Mouse (Mus musculus) small intestine, adult 2 months (tissue): ENCODE results near the gene Adcy2. TPM values are rescaled to one million over a fixed set of nuclear protein-coding genes. Genes with fewer than 3 reads are reported as not detected.
A peak's percentile ranks its signal among the peaks of the same experiment; 100 is the strongest.

Source experiments
- H3K27ac ChIP-seq: fragments of 200-500 bp; 2 replicates; pipeline ENCODE4 v1.5.1; 2012; ENCODE audit warnings: low read depth, low read length, control low read depth, inconsistent platforms; ENCODE audit not compliant: insufficient read depth
- H3K27me3 ChIP-seq: fragments of 200-500 bp; 2 replicates; pipeline ENCODE4 v1.6.1; 2012; ENCODE audit warnings: mild to moderate bottlenecking, moderate library complexity, low read length, inconsistent platforms; ENCODE audit not compliant: control insufficient read depth, insufficient read depth
- H3K36me3 ChIP-seq: fragments of 200-500 bp; 2 replicates; pipeline ENCODE4 v1.6.1; 2012; ENCODE audit warnings: mild to moderate bottlenecking, low read length, control low read depth, inconsistent platforms; ENCODE audit not compliant: control insufficient read depth, insufficient read depth
- H3K4me1 ChIP-seq: fragments of 200-500 bp; 2 replicates; pipeline ENCODE4 v1.6.1; 2012; ENCODE audit warnings: low read length, inconsistent platforms, mixed read lengths; ENCODE audit not compliant: control insufficient read depth, insufficient read depth, insufficient read length
- H3K4me3 ChIP-seq: fragments of 200-500 bp; 2 replicates; pipeline ENCODE4 v1.5.1; 2012; ENCODE audit warnings: low read depth, mild to moderate bottlenecking, control low read depth, inconsistent platforms, low read length, moderate library complexity
- CTCF ChIP-seq: fragments of 200-500 bp; IDR thresholded peaks from 2 replicates; pipeline ENCODE4 v1.5.1; 2012; ENCODE audit warnings: low read depth, mild to moderate bottlenecking, control low read depth, inconsistent platforms, low read length, moderate library complexity, mixed read lengths; ENCODE audit not compliant: insufficient replicate concordance, insufficient read length; ENCODE audit errors: extremely low read depth
- POLR2A ChIP-seq: fragments of 200-500 bp; IDR thresholded peaks from 2 replicates; pipeline ENCODE4 v1.6.1; 2012; ENCODE audit warnings: low read depth, mild to moderate bottlenecking, control low read depth, inconsistent platforms, low read length, moderate library complexity
- WGBS: fragments of 180-500 bp; shearing (Covaris S2); methylation state at CpG from one replicate; pipeline ENCODE4 v1.1.7; 2018; 5-methylcytosine and 5-hydroxymethylcytosine counted together
- polyA plus RNA-seq: library from polyadenylated mRNA; depleted of rRNA; stranded (reverse); fragments of >200 nt; gene quantifications from 2 replicates; pipeline ENCODE4 v1.2.3, GENCODE M21; 2012; rRNA removed

Adcy2 gene
- 0.51 and 0.56 TPM in 2 replicates for polyA plus RNA-seq

- H3K4me1 ChIP-seq = peaks cover 4% of the 10 kb centered on the region
- WGBS = 3% methylated on average over 102 of the region's 106 CpGs
- peak within 1 kb of the TSS; percentile 65 for H3K4me3 ChIP-seq
- H3K27ac ChIP-seq = no peak within 1 kb of the TSS
- H3K27me3 ChIP-seq = peaks cover 19% of the 10 kb centered on the region
- H3K36me3 ChIP-seq = no peaks in the 10 kb centered on the region
- TF ChIP-seq CTCF (no peak), POLR2A (no peak)
Measured at GRCm38 (mm10) chr13:68998918-68999801, at the start of gene Adcy2. Gene Adcy2 (minus strand): TSS chr13:68999541.

GRCm38 (mm10) chr13:69036991-69037597 is 37.8 kb upstream of the Adcy2 start:
- WGBS = 79% methylated on average over 5 of the region's 5 CpGs
- Histone ChIP-seq H3K27ac (no peak overlapping the region), H3K36me3 (no peaks in the 10 kb centered on the region), H3K4me3 (no peak overlapping the region), H3K4me1 (no peaks in the 10 kb centered on the region), H3K27me3 (no peaks in the 10 kb centered on the region)
- TF ChIP-seq CTCF (no peak), POLR2A (no peak)

GRCm38 (mm10) chr13:69034621-69035020 is 35.3 kb upstream of the Adcy2 start:
- Histone ChIP-seq H3K36me3 (no peaks in the 10 kb centered on the region), H3K27ac (no peak overlapping the region), H3K4me3 (no peak overlapping the region), H3K4me1 (peaks cover 2% of the 10 kb centered on the region; the same call in 1 of the 2 replicates), H3K27me3 (no peaks in the 10 kb centered on the region)
- 79% methylated on average over 1 of the region's 1 CpGs for WGBS
- TF ChIP-seq POLR2A = no peak
- no peak for TF ChIP-seq CTCF

- TF ChIP-seq CTCF (no peak), POLR2A (no peak)
- 78% methylated on average over 7 of the region's 7 CpGs for WGBS
- no peak overlapping the region for H3K4me3 ChIP-seq
- peaks cover 5% of the 10 kb centered on the region; the same call in 1 of the 2 replicates for H3K4me1 ChIP-seq
- no peak overlapping the region for H3K27ac ChIP-seq
- no peaks in the 10 kb centered on the region for H3K27me3 ChIP-seq
- H3K36me3 ChIP-seq = no peaks in the 10 kb centered on the region
Measured at GRCm38 (mm10) chr13:69033532-69033931, 34.2 kb upstream of the Adcy2 start.

GRCm38 (mm10) chr13:69029078-69029757 is 29.9 kb upstream of the Adcy2 start:
- no peaks in the 10 kb centered on the region for H3K36me3 ChIP-seq
- peaks cover 5% of the 10 kb centered on the region; the same call in 1 of the 2 replicates for H3K4me1 ChIP-seq
- H3K27me3 ChIP-seq = no peaks in the 10 kb centered on the region
- no peak overlapping the region for H3K4me3 ChIP-seq
- WGBS = 32% methylated on average over 4 of the region's 4 CpGs
- no peak for TF ChIP-seq POLR2A
- no peak for TF ChIP-seq CTCF
- peak overlapping the region; percentile 87 for H3K27ac ChIP-seq

GRCm38 (mm10) chr13:69024964-69025363 is 25.6 kb upstream of the Adcy2 start:
- no peaks in the 10 kb centered on the region for H3K36me3 ChIP-seq
- TF ChIP-seq POLR2A = no peak
- TF ChIP-seq CTCF = no peak
- H3K4me1 ChIP-seq = peaks cover 5% of the 10 kb centered on the region; the same call in 1 of the 2 replicates
- no peak overlapping the region for H3K4me3 ChIP-seq
- H3K27ac ChIP-seq = no peak overlapping the region
- WGBS = 28% methylated on average over 2 of the region's 2 CpGs
- no peaks in the 10 kb centered on the region for H3K27me3 ChIP-seq
